Comparison of ENCODE assay signal across 27 mouse cellular contexts in the genomic region with DNA sequence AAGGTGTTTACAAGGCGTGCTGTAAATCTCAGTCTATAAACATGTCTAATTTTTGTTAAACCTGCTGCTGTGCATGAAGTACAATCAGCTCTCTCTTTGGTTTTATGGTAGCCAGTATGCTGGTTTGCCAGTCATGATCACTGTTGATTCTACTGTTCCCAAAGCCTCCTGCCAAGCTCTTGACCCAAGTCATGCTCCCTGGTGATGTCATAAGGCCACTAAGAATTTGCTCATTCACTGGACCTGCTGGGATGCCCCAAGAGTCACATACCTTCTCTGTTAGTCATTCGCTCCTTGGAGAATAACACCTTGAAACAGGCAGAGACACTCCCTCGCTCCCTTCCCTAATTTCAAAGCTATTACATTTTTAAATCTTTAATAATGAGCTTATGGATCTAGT.
DNase-seq lines count a peak whose midpoint lies in the region; ATAC-seq and TF ChIP-seq lines count a peak whose summit lies in the region.
"Had no signal": no experiment of that assay in that cellular context is flagged by ENCODE, and none has a peak within 500 bp of the region (broad histone marks: within the 10 kb centered on the region; RNA-seq: fewer than 3 reads in every experiment).

No protein-coding gene starts in this region.

- TF ChIP-seq POLR2A in lung, adult 2 months (IDR thresholded peaks at IDR 0.05; ENCODE audit: borderline replicate concordance, extremely low read depth, low read depth, low read length): no peak
- TF ChIP-seq POLR2A in brain, embryonic 14.5 days (IDR thresholded peaks at IDR 0.05; ENCODE audit: borderline replicate concordance, extremely low read depth, insufficient read depth, insufficient read length, poor library complexity, severe bottlenecking): no peak

- DNase-seq in lung, postnatal 25 days (ENCODE audit: low spot score): peak; percentile 55
- no peak for DNase-seq in lung, adult 2 months
- DNase-seq in NIH3T3 (ENCODE audit: low read depth): peak; percentile 39
- DNase-seq in brain, embryonic 14.5 days (ENCODE audit: low read depth): peak; percentile 19
- DNase-seq in layer of hippocampus, postnatal 25 days (ENCODE audit: extremely low spot score in 1 of 2, low spot score in 1 of 2): no peak
- no peak for DNase-seq in layer of hippocampus, adult 9-10 months (ENCODE audit: low spot score)
- DNase-seq: adrenal gland, postnatal 14 days; cerebellum, adult 11-12 months; cerebellum, adult 9-11 months; gastrocnemius, postnatal 25 days; heart, adult 11 months; kidney, adult 18-20 months; kidney, postnatal 25 days; layer of hippocampus, postnatal 36 days; liver, postnatal 0 days; spleen, adult 18-20 months; thymus, postnatal 14 days had no signal

- no peak for TF ChIP-seq CTCF in lung, adult 2 months (IDR thresholded peaks at IDR 0.05; ENCODE audit: insufficient read depth, low read length)
- no peak for TF ChIP-seq CTCF in brain, embryonic 14.5 days (IDR thresholded peaks at IDR 0.05; ENCODE audit: borderline replicate concordance, extremely low read depth, insufficient read depth, insufficient read length)

- WGBS in lung, adult 2 months: 81% methylated on average over 3 of the region's 3 CpGs

- ATAC-seq in megakaryocyte, adult 5-6 weeks (ENCODE audit: poor library complexity, severe bottlenecking): no peak
- ATAC-seq: forebrain, embryonic 13.5 days; hindbrain, embryonic 16.5 days; liver, embryonic 12.5 days; liver, postnatal 0 days; midbrain, embryonic 16.5 days had no signal

- no peaks in the 10 kb centered on the region for H3K4me1 ChIP-seq in lung, adult 2 months (ENCODE audit: control insufficient read depth, insufficient read depth, low read length)
- H3K4me1 ChIP-seq: forebrain, embryonic 13.5 days; heart, embryonic 15.5 days; kidney, embryonic 15.5 days; liver, embryonic 12.5 days had no signal

- H3K4me3 ChIP-seq in lung, adult 2 months (replicated peaks; ENCODE audit: extremely low read depth, low read depth, low read length): no peak overlapping the region
- H3K4me3 ChIP-seq: erythroblast, embryonic 14.5 days; forebrain, embryonic 13.5 days; heart, embryonic 10.5 days; heart, embryonic 15.5 days; kidney, embryonic 15.5 days; limb, embryonic 13.5 days; liver, embryonic 12.5 days had no signal

Comparison
In these comparisons a context has a peak if more than half of its experiments do, and no peak if none do; other contexts are left out.
1. DNase-seq: peak in lung, postnatal 25 days (single experiment), NIH3T3 (single experiment) and brain, embryonic 14.5 days (single experiment); none in lung, adult 2 months (single experiment), layer of hippocampus, postnatal 25 days (0 of 2) and layer of hippocampus, adult 9-10 months (single experiment).